In the genomic region with DNA sequence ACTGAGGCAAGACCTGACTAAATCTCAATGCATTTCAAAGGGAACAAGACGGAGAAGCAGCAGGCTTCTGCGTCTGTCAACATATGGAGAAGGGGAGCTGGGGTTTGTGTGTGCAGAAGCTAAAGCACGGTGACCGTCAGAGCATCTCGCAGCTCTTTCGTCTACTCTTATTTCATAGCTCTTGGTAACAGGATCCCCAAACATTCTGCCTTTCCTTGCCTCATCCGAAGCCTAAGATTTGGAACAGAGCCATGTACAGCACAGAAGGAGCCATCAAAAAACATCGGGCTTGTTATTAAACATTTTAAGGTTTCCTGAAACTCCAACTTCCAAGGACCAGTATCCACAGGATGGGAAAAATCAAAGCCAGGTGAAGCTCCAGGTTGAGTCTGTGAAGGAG, we compare ENCODE assay signal across 23 mouse cellular contexts.
DNase-seq lines count a peak whose midpoint lies in the region; ATAC-seq and TF ChIP-seq lines count a peak whose summit lies in the region.
"Had no signal": no experiment of that assay in that cellular context is flagged by ENCODE, and none has a peak within 500 bp of the region (broad histone marks: within the 10 kb centered on the region; RNA-seq: fewer than 3 reads in every experiment).

No protein-coding gene starts in this region.

- H3K4me3 ChIP-seq in embryonic facial prominence, embryonic 11.5 days (ENCODE audit: low read depth, low read length): no peak overlapping the region
- no peak overlapping the region for H3K4me3 ChIP-seq in embryonic facial prominence, embryonic 10.5 days
- H3K4me3 ChIP-seq in intestine, embryonic 14.5 days (ENCODE audit: low read depth, low read length): no peak overlapping the region
- no peak overlapping the region for H3K4me3 ChIP-seq in intestine, embryonic 16.5 days (ENCODE audit: low read length)
- H3K4me3 ChIP-seq in lung, postnatal 0 days (ENCODE audit: low read depth, low read length): no peak overlapping the region
- no peak overlapping the region for H3K4me3 ChIP-seq in limb, embryonic 14.5 days (replicated peaks; ENCODE audit: low read length)
- no peak overlapping the region for H3K4me3 ChIP-seq in thymus, adult 2 months (ENCODE audit: control insufficient read depth, insufficient read depth, low read length)
- H3K4me3 ChIP-seq: embryonic facial prominence, embryonic 12.5 days; heart, embryonic 13.5 days; layer of hippocampus, adult 2 months; neural tube, embryonic 15.5 days had no signal

- H3K27me3 ChIP-seq in embryonic facial prominence, embryonic 11.5 days (ENCODE audit: control insufficient read depth, insufficient read depth, low read length): no peaks in the 10 kb centered on the region
- no peaks in the 10 kb centered on the region for H3K27me3 ChIP-seq in embryonic facial prominence, embryonic 10.5 days (replicated peaks; ENCODE audit: low read depth, poor library complexity, severe bottlenecking)
- H3K27me3 ChIP-seq in intestine, embryonic 14.5 days (replicated peaks; ENCODE audit: control insufficient read depth, insufficient read depth, low read length): no peaks in the 10 kb centered on the region
- H3K27me3 ChIP-seq in intestine, embryonic 16.5 days (replicated peaks; ENCODE audit: control insufficient read depth, insufficient read depth, low read length): no peaks in the 10 kb centered on the region
- no peaks in the 10 kb centered on the region for H3K27me3 ChIP-seq in lung, postnatal 0 days (replicated peaks; ENCODE audit: insufficient read depth, low read length)
- no peaks in the 10 kb centered on the region for H3K27me3 ChIP-seq in limb, embryonic 14.5 days (ENCODE audit: control insufficient read depth, insufficient read depth, low read length)
- H3K27me3 ChIP-seq in thymus, adult 2 months (ENCODE audit: control insufficient read depth, insufficient read depth, low read length): no peaks in the 10 kb centered on the region
- H3K27me3 ChIP-seq: embryonic facial prominence, embryonic 12.5 days; heart, embryonic 13.5 days; neural tube, embryonic 15.5 days had no signal

- H3K4me2 ChIP-seq in embryonic facial prominence, embryonic 11.5 days (ENCODE audit: low read depth, low read length): no peak overlapping the region
- H3K4me2 ChIP-seq in intestine, embryonic 14.5 days (ENCODE audit: low read length): no peak overlapping the region
- H3K4me2 ChIP-seq in intestine, embryonic 16.5 days (ENCODE audit: low read depth, low read length): no peak overlapping the region
- H3K4me2 ChIP-seq in lung, postnatal 0 days (replicated peaks; ENCODE audit: low read depth, low read length): no peak overlapping the region
- no peak overlapping the region for H3K4me2 ChIP-seq in limb, embryonic 14.5 days (replicated peaks; ENCODE audit: low read depth, low read length, severe bottlenecking)
- H3K4me2 ChIP-seq: embryonic facial prominence, embryonic 12.5 days; heart, embryonic 13.5 days; midbrain, embryonic 11.5 days; neural tube, embryonic 15.5 days had no signal

- H3K9ac ChIP-seq in embryonic facial prominence, embryonic 11.5 days (replicated peaks; ENCODE audit: low read length): no peak overlapping the region
- no peak overlapping the region for H3K9ac ChIP-seq in intestine, embryonic 14.5 days (ENCODE audit: low read length)
- no peak overlapping the region for H3K9ac ChIP-seq in intestine, embryonic 16.5 days (ENCODE audit: low read depth, low read length)
- no peak overlapping the region for H3K9ac ChIP-seq in lung, postnatal 0 days (replicated peaks; ENCODE audit: low read depth)
- no peak overlapping the region for H3K9ac ChIP-seq in limb, embryonic 14.5 days (ENCODE audit: low read depth, low read length, severe bottlenecking)
- H3K9ac ChIP-seq: embryonic facial prominence, embryonic 12.5 days; heart, embryonic 13.5 days; liver, embryonic 14.5 days; neural tube, embryonic 15.5 days had no signal

- H3K27ac ChIP-seq in embryonic facial prominence, embryonic 11.5 days (replicated peaks; ENCODE audit: low read depth, low read length): no peak overlapping the region
- H3K27ac ChIP-seq in embryonic facial prominence, embryonic 10.5 days (replicated peaks): no peak overlapping the region
- H3K27ac ChIP-seq in intestine, embryonic 14.5 days (ENCODE audit: low read depth): 0 out of 2 replicates have a peak overlapping the region, but pooled peaks have one; percentile 16
- H3K27ac ChIP-seq in intestine, embryonic 16.5 days (ENCODE audit: low read length): no peak overlapping the region
- H3K27ac ChIP-seq in lung, postnatal 0 days (ENCODE audit: low read length): no peak overlapping the region
- no peak overlapping the region for H3K27ac ChIP-seq in limb, embryonic 14.5 days (replicated peaks; ENCODE audit: low read depth, low read length)
- H3K27ac ChIP-seq in thymus, adult 2 months (ENCODE audit: control insufficient read depth, insufficient read depth, low read length): no peak overlapping the region
- H3K27ac ChIP-seq: embryonic facial prominence, embryonic 12.5 days; heart, embryonic 13.5 days; hindbrain, postnatal 0 days; layer of hippocampus, adult 2 months; liver, embryonic 14.5 days; neural tube, embryonic 15.5 days had no signal

- no peak for ATAC-seq in embryonic facial prominence, embryonic 11.5 days (replicated peaks; ENCODE audit: insufficient number of reproducible peaks, low FRiP score, low TSS enrichment, low read depth)
- ATAC-seq in intestine, embryonic 14.5 days (replicated peaks; ENCODE audit: low FRiP score, low TSS enrichment, low read depth): no peak
- ATAC-seq in intestine, embryonic 16.5 days: no peak
- ATAC-seq in lung, postnatal 0 days: no peak
- no peak for ATAC-seq in limb, embryonic 14.5 days (ENCODE audit: low FRiP score, low read depth)
- ATAC-seq: hindbrain, postnatal 0 days had no signal

- TF ChIP-seq CTCF in lung, postnatal 0 days (IDR thresholded peaks at IDR 0.05): no peak
- no peak for TF ChIP-seq CTCF in thymus, adult 2 months (IDR thresholded peaks at IDR 0.05; ENCODE audit: borderline replicate concordance, control insufficient read depth, extremely low read depth, insufficient read depth, low read length, poor library complexity)

- TF ChIP-seq EP300 in lung, postnatal 0 days (IDR thresholded peaks at IDR 0.05): no peak

- DNase-seq in embryonic facial prominence, embryonic 11.5 days (ENCODE audit: low spot score): peak; percentile 49
- DNase-seq in embryonic facial prominence, embryonic 10.5 days (ENCODE audit: low spot score): no peak
- no peak for DNase-seq in intestine, embryonic 14.5 days (ENCODE audit: low spot score)
- DNase-seq in lung, postnatal 0 days (ENCODE audit: low spot score): peak; percentile 24
- no peak for DNase-seq in lung, postnatal 36 days
- peak; percentile 32 for DNase-seq in limb, embryonic 14.5 days (ENCODE audit: low spot score)
- no peak for DNase-seq in thymus, adult 2 months
- DNase-seq: adrenal gland, postnatal 36 days; cerebellum, adult 11-12 months; cerebellum, postnatal 10 days; heart, postnatal 14 days; kidney, adult 11 months; kidney, postnatal 14 days; right cerebral cortex, adult 18-20 months; right cerebral cortex, postnatal 4 days had no signal

- no peaks in the 10 kb centered on the region for H3K9me3 ChIP-seq in embryonic facial prominence, embryonic 11.5 days (replicated peaks; ENCODE audit: control insufficient read depth, low read length)
- H3K9me3 ChIP-seq in embryonic facial prominence, embryonic 10.5 days: no peaks in the 10 kb centered on the region
- no peaks in the 10 kb centered on the region for H3K9me3 ChIP-seq in intestine, embryonic 14.5 days (ENCODE audit: control insufficient read depth, low read length)
- H3K9me3 ChIP-seq in intestine, embryonic 16.5 days (ENCODE audit: control insufficient read depth, low read length): no peaks in the 10 kb centered on the region
- H3K9me3 ChIP-seq in lung, postnatal 0 days (ENCODE audit: low read length): no peaks in the 10 kb centered on the region
- no peaks in the 10 kb centered on the region for H3K9me3 ChIP-seq in limb, embryonic 14.5 days (ENCODE audit: control insufficient read depth, low read length)
- H3K9me3 ChIP-seq: embryonic facial prominence, embryonic 12.5 days; heart, embryonic 13.5 days; neural tube, embryonic 15.5 days had no signal

- WGBS in embryonic facial prominence, embryonic 11.5 days: 47% methylated on average over 8 of the region's 8 CpGs
- 67% methylated on average over 8 of the region's 8 CpGs for WGBS in embryonic facial prominence, embryonic 10.5 days
- 55% methylated on average over 8 of the region's 8 CpGs for WGBS in intestine, embryonic 14.5 days
- 53% methylated on average over 8 of the region's 8 CpGs for WGBS in intestine, embryonic 16.5 days
- 63% methylated on average over 8 of the region's 8 CpGs for WGBS in lung, postnatal 0 days
- whole genome bisulfite sequencing in limb, embryonic 14.5 days: 31% methylated on average over 8 of the region's 8 CpGs
- WGBS in thymus, adult 2 months: 97% methylated on average over 8 of the region's 8 CpGs

- no peaks in the 10 kb centered on the region; the same call in none of the 2 replicates for H3K4me1 ChIP-seq in embryonic facial prominence, embryonic 11.5 days (ENCODE audit: control insufficient read depth, insufficient read depth, low read length)
- H3K4me1 ChIP-seq in embryonic facial prominence, embryonic 10.5 days: peaks cover 36% of the 10 kb centered on the region
- peaks cover 25% of the 10 kb centered on the region for H3K4me1 ChIP-seq in intestine, embryonic 14.5 days (replicated peaks; ENCODE audit: control insufficient read depth, insufficient read depth, low read length)
- peaks cover 4% of the 10 kb centered on the region; the same call in 1 of the 2 replicates for H3K4me1 ChIP-seq in intestine, embryonic 16.5 days (ENCODE audit: control insufficient read depth, insufficient read depth, low read length)
- H3K4me1 ChIP-seq in lung, postnatal 0 days (ENCODE audit: insufficient read depth, low read depth, low read length): peaks cover 2% of the 10 kb centered on the region; the same call in 1 of the 2 replicates
- peaks cover 24% of the 10 kb centered on the region for H3K4me1 ChIP-seq in limb, embryonic 14.5 days (ENCODE audit: control insufficient read depth, insufficient read depth, low read length)
- no peaks in the 10 kb centered on the region for H3K4me1 ChIP-seq in thymus, adult 2 months (replicated peaks; ENCODE audit: control insufficient read depth, insufficient read depth, low read length)
- H3K4me1 ChIP-seq: neural tube, embryonic 15.5 days had no signal

- TF ChIP-seq POLR2A in limb, embryonic 14.5 days (IDR thresholded peaks at IDR 0.05; ENCODE audit: borderline replicate concordance, extremely low read depth, insufficient read depth, insufficient read length): no peak
- no peak for TF ChIP-seq POLR2A in thymus, adult 2 months (IDR thresholded peaks at IDR 0.05; ENCODE audit: control insufficient read depth, extremely low read depth, insufficient read depth, low read length, poor library complexity)

- H3K36me3 ChIP-seq in embryonic facial prominence, embryonic 11.5 days (replicated peaks; ENCODE audit: control insufficient read depth, insufficient read depth, low read depth, low read length): no peaks in the 10 kb centered on the region
- no peaks in the 10 kb centered on the region for H3K36me3 ChIP-seq in embryonic facial prominence, embryonic 10.5 days (replicated peaks)
- no peaks in the 10 kb centered on the region for H3K36me3 ChIP-seq in intestine, embryonic 14.5 days (ENCODE audit: control insufficient read depth, insufficient read depth, low read length)
- H3K36me3 ChIP-seq in intestine, embryonic 16.5 days (ENCODE audit: control insufficient read depth, insufficient read depth, low read length): no peaks in the 10 kb centered on the region
- no peaks in the 10 kb centered on the region for H3K36me3 ChIP-seq in lung, postnatal 0 days (ENCODE audit: insufficient read depth, low read length)
- no peaks in the 10 kb centered on the region for H3K36me3 ChIP-seq in limb, embryonic 14.5 days (ENCODE audit: control insufficient read depth, insufficient read depth, low read length)
- no peaks in the 10 kb centered on the region for H3K36me3 ChIP-seq in thymus, adult 2 months (ENCODE audit: control insufficient read depth, insufficient read depth, low read length)
- H3K36me3 ChIP-seq: embryonic facial prominence, embryonic 12.5 days; heart, embryonic 13.5 days; neural tube, embryonic 15.5 days had no signal

Comparison
In these comparisons a context has a peak if more than half of its experiments do, and no peak if none do; other contexts are left out.
1. DNase-seq: peak in embryonic facial prominence, embryonic 11.5 days (single experiment), lung, postnatal 0 days (single experiment) and limb, embryonic 14.5 days (single experiment); none in embryonic facial prominence, embryonic 10.5 days (single experiment), intestine, embryonic 14.5 days (single experiment), lung, postnatal 36 days (single experiment) and thymus, adult 2 months (single experiment).